Mouse (Mus musculus) midbrain, embryonic 11.5 days (tissue): ENCODE results near the gene Scmh1. TPM values are rescaled to one million over a fixed set of nuclear protein-coding genes. Genes with fewer than 3 reads are reported as not detected.

Experiments
- ATAC-seq: fragments of 200-750 bp; cut with Nextera tagmentation; 2 replicates; pipeline ENCODE4 v1.8.0; 2017; ENCODE audit warnings: moderate TSS enrichment, moderate library complexity; ENCODE audit not compliant: low FRiP score
- DNase-seq: peaks from one replicate; pipeline ENCODE4 v3.0.0; 2015; ENCODE audit warnings: low spot score; ENCODE audit errors: missing footprints
- H3K27ac ChIP-seq: fragments of 300-500 bp; sonication (generic); 2 replicates; pipeline ENCODE4 v1.5.1; 2014; ENCODE audit warnings: low read depth, low read length
- H3K27me3 ChIP-seq: fragments of 300-500 bp; sonication (generic); 2 replicates; pipeline ENCODE4 v1.6.1; 2014; ENCODE audit warnings: mild to moderate bottlenecking, low read length, moderate library complexity, mixed read lengths; ENCODE audit not compliant: control insufficient read depth, insufficient read depth
- H3K36me3 ChIP-seq: fragments of 300-500 bp; sonication (generic); 2 replicates; pipeline ENCODE4 v1.6.1; 2014; ENCODE audit warnings: mild to moderate bottlenecking, low read length, moderate library complexity, mixed read lengths; ENCODE audit not compliant: control insufficient read depth, insufficient read depth
- H3K4me1 ChIP-seq: fragments of 300-500 bp; sonication (generic); 2 replicates; pipeline ENCODE4 v1.6.1; 2014; ENCODE audit warnings: low read length; ENCODE audit not compliant: control insufficient read depth, insufficient read depth
- H3K4me2 ChIP-seq: fragments of 300-500 bp; sonication (generic); 2 replicates; pipeline ENCODE4 v1.6.1; 2014; ENCODE audit warnings: mild to moderate bottlenecking, moderate library complexity
- H3K4me3 ChIP-seq: fragments of 300-500 bp; sonication (generic); 2 replicates; pipeline ENCODE4 v1.5.1; 2014; ENCODE audit warnings: low read depth, low read length
- H3K9ac ChIP-seq: fragments of 300-500 bp; sonication (generic); 2 replicates; pipeline ENCODE4 v1.6.1; 2014; ENCODE audit warnings: low read length
- H3K9me3 ChIP-seq: fragments of 300-500 bp; sonication (generic); 2 replicates; pipeline ENCODE4 v1.6.1; 2016; ENCODE audit warnings: low read length; ENCODE audit not compliant: control insufficient read depth
- WGBS: fragments of 180-500 bp; shearing (Covaris S2); extraction: QIAGEN DNeasy Blood & Tissue Kit; methylation state at CpG from one replicate; pipeline ENCODE4 v1.1.7; 2014; 5-methylcytosine and 5-hydroxymethylcytosine counted together
- polyA plus RNA-seq: library from polyadenylated mRNA; unstranded; fragments of >200 nt; fragmentation: Nextera tagmentation; extraction: Ambion mirVana; gene quantifications from 2 replicates; pipeline ENCODE4 v1.2.1, GENCODE M21; 2014

The Scmh1 gene
- polyA plus RNA-seq, 1 experiment from 2014 or later: 44.8 TPM

DNA sequence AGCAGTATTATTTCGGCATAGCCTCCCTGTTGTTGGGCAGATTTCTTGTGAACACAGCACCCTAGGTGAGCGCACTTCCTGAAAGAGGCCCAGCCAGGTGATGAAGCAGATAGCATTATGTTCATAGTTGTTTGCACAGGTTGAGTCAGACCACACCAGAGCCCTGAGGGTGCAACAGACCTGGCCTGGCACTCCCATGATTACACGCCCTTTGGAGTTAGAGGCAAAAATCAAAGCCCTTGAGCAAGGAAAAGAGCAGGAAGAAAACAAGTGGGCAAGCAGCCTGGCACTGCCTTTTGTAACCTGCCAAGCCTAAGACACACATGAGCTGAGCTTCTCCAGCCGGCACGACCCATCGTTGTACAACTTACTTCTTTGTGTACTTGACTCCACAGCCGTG, 111.4 kb downstream of the Scmh1 start:
- DNase-seq: peak; percentile 51
- WGBS: 92% methylated on average over 7 of the region's 7 CpGs
- ATAC-seq: no peak
- H3K4me1 ChIP-seq: no peaks in the 10 kb centered on the region
- H3K4me3 ChIP-seq: no peak overlapping the region
- H3K36me3 ChIP-seq: peaks cover 3% of the 10 kb centered on the region; the same call in 1 of the 2 replicates
- H3K9ac ChIP-seq: no peak overlapping the region
- H3K27me3 ChIP-seq: no peaks in the 10 kb centered on the region
- no peak overlapping the region for H3K4me2 ChIP-seq
- no peak overlapping the region for H3K27ac ChIP-seq
- no peaks in the 10 kb centered on the region for H3K9me3 ChIP-seq

DNA sequence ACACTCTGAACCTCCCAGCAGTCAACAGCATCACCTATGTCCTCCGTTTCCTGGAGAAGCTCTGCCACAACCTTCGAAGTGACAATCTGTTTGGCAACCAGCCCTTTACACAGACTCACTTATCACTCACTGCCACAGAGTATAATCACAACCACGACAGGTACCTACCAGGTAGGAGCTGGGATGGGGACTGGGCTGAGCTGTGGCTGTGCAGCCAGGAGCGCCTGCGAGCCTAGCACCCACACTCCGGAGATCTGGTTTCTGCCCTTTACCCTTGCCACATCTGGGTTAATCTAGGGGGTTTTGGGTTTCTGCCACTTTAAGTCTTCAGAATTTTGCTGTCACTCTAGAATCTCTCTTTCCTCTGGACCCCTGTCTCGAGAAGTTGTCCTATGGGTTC, 111.8 kb downstream of the Scmh1 start:
- peaks cover 3% of the 10 kb centered on the region; the same call in 1 of the 2 replicates for H3K36me3 ChIP-seq
- ATAC-seq (no peak), DNase-seq (peak; percentile 17)
- H3K9me3 ChIP-seq: no peaks in the 10 kb centered on the region
- no peak overlapping the region for H3K4me2 ChIP-seq
- H3K9ac ChIP-seq: no peak overlapping the region
- WGBS: 93% methylated on average over 7 of the region's 7 CpGs
- no peaks in the 10 kb centered on the region for H3K4me1 ChIP-seq
- H3K27me3 ChIP-seq: no peaks in the 10 kb centered on the region
- H3K4me3 ChIP-seq: no peak overlapping the region
- H3K27ac ChIP-seq: no peak overlapping the region

GRCm38 (mm10) chr4:120517335-120517734, 112.3 kb downstream of the Scmh1 start:
- DNase-seq: peak; percentile 76
- H3K36me3 ChIP-seq: peaks cover 5% of the 10 kb centered on the region; the same call in 1 of the 2 replicates
- no peaks in the 10 kb centered on the region for H3K27me3 ChIP-seq
- no peak overlapping the region for H3K27ac ChIP-seq
- no peaks in the 10 kb centered on the region for H3K4me1 ChIP-seq
- H3K4me2 ChIP-seq: no peak overlapping the region
- H3K9me3 ChIP-seq: no peaks in the 10 kb centered on the region
- no peak overlapping the region for H3K9ac ChIP-seq
- WGBS: 90% methylated on average over 4 of the region's 4 CpGs
- no peak for ATAC-seq
- H3K4me3 ChIP-seq: no peak overlapping the region

DNA sequence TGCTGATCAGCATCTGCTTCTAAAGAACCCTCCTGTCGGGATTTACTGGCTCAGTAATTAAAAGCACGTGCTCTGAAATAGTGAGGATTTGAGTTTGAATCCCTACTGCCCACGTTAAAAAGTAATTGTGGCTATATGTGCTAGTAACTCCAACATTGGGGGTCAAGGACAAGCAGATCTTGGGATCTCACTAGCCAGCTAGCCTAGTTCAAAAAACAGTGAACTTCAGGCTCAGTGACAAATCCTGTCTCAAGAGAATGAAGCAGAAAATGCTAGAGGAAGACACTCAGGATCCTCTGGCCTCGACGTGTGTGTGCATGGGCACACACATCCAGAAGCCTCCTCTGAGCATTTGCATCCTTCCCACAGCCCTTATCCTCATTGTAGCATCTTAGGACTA, 116.7 kb downstream of the Scmh1 start:
- no peak overlapping the region for H3K27ac ChIP-seq
- peak; percentile 62 for DNase-seq
- no peak overlapping the region for H3K4me2 ChIP-seq
- no peaks in the 10 kb centered on the region for H3K27me3 ChIP-seq
- 75% methylated on average over 5 of the region's 5 CpGs for WGBS
- no peaks in the 10 kb centered on the region for H3K9me3 ChIP-seq
- no peaks in the 10 kb centered on the region for H3K4me1 ChIP-seq
- no peak overlapping the region for H3K4me3 ChIP-seq
- no peak overlapping the region for H3K9ac ChIP-seq
- no peak for ATAC-seq
- H3K36me3 ChIP-seq: peaks cover 20% of the 10 kb centered on the region; the same call in 1 of the 2 replicates

DNA sequence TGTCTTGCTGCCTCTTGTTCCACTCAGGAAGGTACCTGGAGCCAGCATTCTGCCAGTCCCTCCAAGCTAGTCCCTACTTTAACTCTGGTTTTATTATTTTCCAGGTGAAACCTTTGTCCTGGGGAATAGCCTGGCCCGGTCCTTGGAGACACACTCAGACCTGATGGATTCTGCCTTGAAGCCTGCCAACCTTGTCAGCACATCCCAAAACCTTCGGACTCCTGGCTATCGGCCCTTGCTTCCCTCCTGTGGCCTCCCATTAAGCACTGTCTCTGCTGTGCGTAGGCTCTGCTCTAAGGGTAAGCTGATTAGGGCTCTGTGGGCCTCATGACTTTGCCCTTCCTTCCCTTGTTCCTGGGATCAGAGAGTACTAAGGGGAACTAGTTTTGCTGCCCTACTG, 117.3 kb downstream of the Scmh1 start:
- no peak overlapping the region for H3K9ac ChIP-seq
- H3K4me1 ChIP-seq: no peaks in the 10 kb centered on the region
- 86% methylated on average over 4 of the region's 4 CpGs for whole genome bisulfite sequencing
- no peaks in the 10 kb centered on the region for H3K9me3 ChIP-seq
- no peak overlapping the region for H3K27ac ChIP-seq
- peak; percentile 14 for DNase-seq
- H3K4me3 ChIP-seq: no peak overlapping the region
- H3K4me2 ChIP-seq: no peak overlapping the region
- H3K36me3 ChIP-seq: peaks cover 20% of the 10 kb centered on the region; the same call in 1 of the 2 replicates
- ATAC-seq: no peak
- no peaks in the 10 kb centered on the region for H3K27me3 ChIP-seq

DNA sequence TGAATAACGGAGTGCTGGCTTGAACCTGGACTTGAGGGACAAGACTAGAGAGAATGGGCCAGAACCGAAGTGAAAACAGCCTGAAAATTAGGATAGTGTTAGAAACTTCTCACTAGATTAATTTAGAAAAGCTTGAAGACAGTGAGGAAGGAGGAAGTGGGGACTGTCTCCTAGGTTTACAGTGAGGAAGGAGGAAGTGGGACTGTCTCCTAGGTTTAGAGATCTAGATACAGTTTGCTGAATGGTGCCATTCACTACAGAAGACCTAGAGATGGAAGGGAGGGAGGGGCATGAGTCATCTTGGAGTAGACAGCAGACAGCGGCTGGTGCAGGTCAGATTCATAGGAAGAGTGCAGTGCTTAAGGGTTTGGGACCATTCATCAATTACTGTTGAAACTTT, 118.0 kb downstream of the Scmh1 start:
- DNase-seq (no peak), ATAC-seq (no peak)
- Histone ChIP-seq H3K27me3 (no peaks in the 10 kb centered on the region), H3K4me1 (no peaks in the 10 kb centered on the region), H3K4me3 (no peak overlapping the region), H3K27ac (no peak overlapping the region), H3K9me3 (no peaks in the 10 kb centered on the region), H3K4me2 (no peak overlapping the region), H3K36me3 (peaks cover 20% of the 10 kb centered on the region), H3K9ac (no peak overlapping the region)
- 96% methylated on average over 3 of the region's 3 CpGs for WGBS

DNA sequence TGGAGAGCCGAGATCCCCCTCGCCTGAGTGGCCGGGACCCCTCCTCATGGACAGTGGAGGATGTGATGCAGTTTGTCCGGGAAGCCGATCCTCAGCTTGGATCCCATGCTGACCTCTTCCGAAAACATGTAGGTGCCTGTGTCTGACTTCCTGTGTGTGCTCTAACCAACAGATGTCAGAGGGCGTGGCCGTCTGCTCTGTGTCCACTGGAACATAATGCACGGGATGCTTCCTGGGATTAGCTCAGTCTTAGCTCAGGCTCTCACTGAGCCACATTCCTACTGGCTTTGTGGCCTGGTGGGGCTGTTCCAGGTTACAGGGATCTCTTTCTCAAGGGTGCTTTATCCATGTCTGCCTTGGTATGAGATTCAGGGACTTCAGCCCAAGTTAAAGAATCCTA, 123.1 kb downstream of the Scmh1 start:
- no peaks in the 10 kb centered on the region for H3K4me1 ChIP-seq
- 71% methylated on average over 9 of the region's 9 CpGs for WGBS
- no peaks in the 10 kb centered on the region for H3K9me3 ChIP-seq
- DNase-seq: no peak
- H3K27ac ChIP-seq: no peak overlapping the region
- no peak overlapping the region for H3K4me2 ChIP-seq
- no peak for ATAC-seq
- H3K27me3 ChIP-seq: no peaks in the 10 kb centered on the region
- peaks cover 16% of the 10 kb centered on the region for H3K36me3 ChIP-seq
- no peak overlapping the region for H3K9ac ChIP-seq
- H3K4me3 ChIP-seq: no peak overlapping the region

GRCm38 (mm10) chr4:120531986-120532385, 126.9 kb downstream of the Scmh1 start, which contains the start of gene Slfnl1:
Gene Slfnl1 (plus strand): TSS chr4:120532231.
- ATAC-seq: no peak
- no peak within 1 kb of the TSS for H3K4me2 ChIP-seq
- no peaks in the 10 kb centered on the region for H3K4me1 ChIP-seq
- 83% methylated on average over 6 of the region's 6 CpGs for WGBS
- H3K27ac ChIP-seq: no peak within 1 kb of the TSS
- no peak within 1 kb of the TSS for H3K9ac ChIP-seq
- no peak within 1 kb of the TSS for H3K4me3 ChIP-seq
- peaks cover 7% of the 10 kb centered on the region for H3K36me3 ChIP-seq
- no peaks in the 10 kb centered on the region for H3K27me3 ChIP-seq
- H3K9me3 ChIP-seq: no peaks in the 10 kb centered on the region
- no peak for DNase-seq

DNA sequence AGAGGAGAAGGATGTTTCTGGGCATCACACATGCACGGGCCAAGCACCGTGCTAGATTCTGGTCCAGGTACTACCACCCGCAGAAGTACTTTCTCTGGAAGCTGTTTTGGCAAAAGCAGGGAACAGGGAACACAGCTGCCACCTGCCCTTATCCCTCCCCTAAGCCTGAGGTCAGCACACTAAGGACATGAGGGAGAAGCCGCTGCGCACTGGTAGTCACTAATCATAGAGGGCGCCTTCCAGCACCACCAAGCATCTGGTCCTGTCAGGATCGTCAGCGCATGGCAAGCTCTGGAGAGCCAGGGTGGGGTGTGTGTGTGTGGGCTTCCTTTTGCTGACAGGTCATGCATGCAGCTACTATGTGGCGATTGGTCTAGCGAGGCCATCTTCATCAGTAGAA, 133.6 kb downstream of the Scmh1 start:
- Histone ChIP-seq H3K36me3 (peaks cover 26% of the 10 kb centered on the region), H3K4me3 (no peak overlapping the region), H3K27ac (no peak overlapping the region), H3K9me3 (no peaks in the 10 kb centered on the region), H3K4me1 (no peaks in the 10 kb centered on the region), H3K4me2 (no peak overlapping the region), H3K27me3 (no peaks in the 10 kb centered on the region), H3K9ac (no peak overlapping the region)
- 0 out of 2 replicates have a peak, but pooled peaks have one; percentile 20 for ATAC-seq
- DNase-seq: no peak
- 88% methylated on average over 10 of the region's 10 CpGs for WGBS
